Mouse (Mus musculus): ENCODE results near the gene Adra1b. TPM values are rescaled to one million over a fixed set of nuclear protein-coding genes. Genes with fewer than 3 reads are reported as not detected.

Adra1b gene
- total RNA-seq, 1 experiment: 0.71 TPM

- Histone ChIP-seq H3K9me3 (ENCODE audit: control insufficient read depth, insufficient read depth, low read depth, low read length) (no peaks in the 10 kb centered on the region), H3K4me3 (ENCODE audit: insufficient read depth in 1 of 2, low read depth in 1 of 2, low read length in 2 of 2, poor library complexity in 1 of 2, severe bottlenecking in 1 of 2) (no peak overlapping the region), H3K9ac (ENCODE audit: insufficient read depth, low read depth, low read length, poor library complexity, severe bottlenecking) (no peak overlapping the region), H3K36me3 (ENCODE audit: control insufficient read depth, insufficient read depth, low read length, poor library complexity, severe bottlenecking) (no peaks in the 10 kb centered on the region), H3K27ac (ENCODE audit: insufficient read depth, low read depth, low read length, poor library complexity, severe bottlenecking) (no peak overlapping the region), H3K4me1 (ENCODE audit: control insufficient read depth in 2 of 2, insufficient read depth in 2 of 2, low read length in 2 of 2, poor library complexity in 1 of 2) (no peaks in the 10 kb centered on the region)
- in situ Hi-C loops (cut with MboI; ENCODE audit: low sequenced_read_pairs in 2 of 2, unreplicated experiment in 2 of 2): no loop called here
- TF ChIP-seq HCFC1 (IDR thresholded peaks at IDR 0.05; ENCODE audit: borderline replicate concordance, insufficient read depth, low read length) (no peak), ZNF384 (IDR thresholded peaks at IDR 0.05; ENCODE audit: low read depth, low read length) (no peak), CHD2 (IDR thresholded peaks at IDR 0.05; ENCODE audit: low read depth, low read length) (no peak), ZC3H11A (IDR thresholded peaks at IDR 0.05; ENCODE audit: borderline replicate concordance, low read depth, low read length) (no peak)
- DNase-seq (ENCODE audit: low read depth, low spot score): no peak
These were observed 39.6 kb upstream of the Adra1b start for GRCm38 (mm10) chr11:43940501-43941202.

GRCm38 (mm10) chr11:43936023-43936422 is 35.0 kb upstream of the Adra1b start:
- Histone ChIP-seq H3K36me3 (ENCODE audit: control insufficient read depth, insufficient read depth, low read length, poor library complexity, severe bottlenecking) (no peaks in the 10 kb centered on the region), H3K9ac (ENCODE audit: insufficient read depth, low read depth, low read length, poor library complexity, severe bottlenecking) (no peak overlapping the region), H3K9me3 (ENCODE audit: control insufficient read depth, insufficient read depth, low read depth, low read length) (no peaks in the 10 kb centered on the region), H3K27ac (ENCODE audit: insufficient read depth, low read depth, low read length, poor library complexity, severe bottlenecking) (no peak overlapping the region), H3K4me3 (ENCODE audit: insufficient read depth in 1 of 2, low read depth in 1 of 2, low read length in 2 of 2, poor library complexity in 1 of 2, severe bottlenecking in 1 of 2) (no peak overlapping the region), H3K4me1 (ENCODE audit: control insufficient read depth in 2 of 2, insufficient read depth in 2 of 2, low read length in 2 of 2, poor library complexity in 1 of 2) (no peaks in the 10 kb centered on the region)
- in situ Hi-C loops (cut with MboI; ENCODE audit: low sequenced_read_pairs in 2 of 2, unreplicated experiment in 2 of 2): no loop called here
- TF ChIP-seq MAFK (IDR thresholded peaks at IDR 0.05; ENCODE audit: insufficient read depth, low read depth, low read length): no peak
- no peak for TF ChIP-seq ZC3H11A (IDR thresholded peaks at IDR 0.05; ENCODE audit: borderline replicate concordance, low read depth, low read length)
- no peak for TF ChIP-seq ZNF384 (IDR thresholded peaks at IDR 0.05; ENCODE audit: low read depth, low read length)
- TF ChIP-seq HCFC1 (IDR thresholded peaks at IDR 0.05; ENCODE audit: borderline replicate concordance, insufficient read depth, low read length): no peak
- no peak for TF ChIP-seq CHD2 (IDR thresholded peaks at IDR 0.05; ENCODE audit: low read depth, low read length)
- no peak for DNase-seq (ENCODE audit: low read depth, low spot score)

GRCm38 (mm10) chr11:43933480-43933879 is 32.5 kb upstream of the Adra1b start:
- Histone ChIP-seq H3K4me1 (ENCODE audit: control insufficient read depth in 2 of 2, insufficient read depth in 2 of 2, low read length in 2 of 2, poor library complexity in 1 of 2) (no peaks in the 10 kb centered on the region), H3K9me3 (ENCODE audit: control insufficient read depth, insufficient read depth, low read depth, low read length) (no peaks in the 10 kb centered on the region), H3K27ac (ENCODE audit: insufficient read depth, low read depth, low read length, poor library complexity, severe bottlenecking) (no peak overlapping the region), H3K4me3 (ENCODE audit: insufficient read depth in 1 of 2, low read depth in 1 of 2, low read length in 2 of 2, poor library complexity in 1 of 2, severe bottlenecking in 1 of 2) (no peak overlapping the region), H3K36me3 (ENCODE audit: control insufficient read depth, insufficient read depth, low read length, poor library complexity, severe bottlenecking) (no peaks in the 10 kb centered on the region), H3K9ac (ENCODE audit: insufficient read depth, low read depth, low read length, poor library complexity, severe bottlenecking) (no peak overlapping the region)
- in situ Hi-C loops (cut with MboI; ENCODE audit: low sequenced_read_pairs in 2 of 2, unreplicated experiment in 2 of 2): no loop called here
- no peak for TF ChIP-seq CHD2 (IDR thresholded peaks at IDR 0.05; ENCODE audit: low read depth, low read length)
- no peak for TF ChIP-seq HCFC1 (IDR thresholded peaks at IDR 0.05; ENCODE audit: borderline replicate concordance, insufficient read depth, low read length)
- TF ChIP-seq ZC3H11A (IDR thresholded peaks at IDR 0.05; ENCODE audit: borderline replicate concordance, low read depth, low read length): no peak
- no peak for TF ChIP-seq ZNF384 (IDR thresholded peaks at IDR 0.05; ENCODE audit: low read depth, low read length)
- TF ChIP-seq MAFK (IDR thresholded peaks at IDR 0.05; ENCODE audit: insufficient read depth, low read depth, low read length): no peak
- DNase-seq (ENCODE audit: low read depth, low spot score): no peak

- TF ChIP-seq CHD2 (IDR thresholded peaks at IDR 0.05; ENCODE audit: low read depth, low read length) (no peak), ZC3H11A (IDR thresholded peaks at IDR 0.05; ENCODE audit: borderline replicate concordance, low read depth, low read length) (no peak), MAFK (IDR thresholded peaks at IDR 0.05; ENCODE audit: insufficient read depth, low read depth, low read length) (no peak), HCFC1 (IDR thresholded peaks at IDR 0.05; ENCODE audit: borderline replicate concordance, insufficient read depth, low read length) (no peak), ZNF384 (IDR thresholded peaks at IDR 0.05; ENCODE audit: low read depth, low read length) (no peak)
- no peaks in the 10 kb centered on the region for H3K9me3 ChIP-seq (ENCODE audit: control insufficient read depth, insufficient read depth, low read depth, low read length)
- no peak overlapping the region for H3K27ac ChIP-seq (ENCODE audit: insufficient read depth, low read depth, low read length, poor library complexity, severe bottlenecking)
- H3K4me3 ChIP-seq (ENCODE audit: insufficient read depth in 1 of 2, low read depth in 1 of 2, low read length in 2 of 2, poor library complexity in 1 of 2, severe bottlenecking in 1 of 2): no peak overlapping the region
- no peaks in the 10 kb centered on the region for H3K36me3 ChIP-seq (ENCODE audit: control insufficient read depth, insufficient read depth, low read length, poor library complexity, severe bottlenecking)
- H3K9ac ChIP-seq (ENCODE audit: insufficient read depth, low read depth, low read length, poor library complexity, severe bottlenecking): no peak overlapping the region
- no peaks in the 10 kb centered on the region for H3K4me1 ChIP-seq (ENCODE audit: control insufficient read depth in 2 of 2, insufficient read depth in 2 of 2, low read length in 2 of 2, poor library complexity in 1 of 2)
- in situ Hi-C loops (cut with MboI; ENCODE audit: low sequenced_read_pairs in 2 of 2, unreplicated experiment in 2 of 2): no loop called here
- no peak for DNase-seq (ENCODE audit: low read depth, low spot score)
These were observed 32.0 kb upstream of the Adra1b start for GRCm38 (mm10) chr11:43933000-43933399.

Measured in ES-E14 (cell line).